ENCODE assay signal across 8 mouse cellular contexts in the genomic region with DNA sequence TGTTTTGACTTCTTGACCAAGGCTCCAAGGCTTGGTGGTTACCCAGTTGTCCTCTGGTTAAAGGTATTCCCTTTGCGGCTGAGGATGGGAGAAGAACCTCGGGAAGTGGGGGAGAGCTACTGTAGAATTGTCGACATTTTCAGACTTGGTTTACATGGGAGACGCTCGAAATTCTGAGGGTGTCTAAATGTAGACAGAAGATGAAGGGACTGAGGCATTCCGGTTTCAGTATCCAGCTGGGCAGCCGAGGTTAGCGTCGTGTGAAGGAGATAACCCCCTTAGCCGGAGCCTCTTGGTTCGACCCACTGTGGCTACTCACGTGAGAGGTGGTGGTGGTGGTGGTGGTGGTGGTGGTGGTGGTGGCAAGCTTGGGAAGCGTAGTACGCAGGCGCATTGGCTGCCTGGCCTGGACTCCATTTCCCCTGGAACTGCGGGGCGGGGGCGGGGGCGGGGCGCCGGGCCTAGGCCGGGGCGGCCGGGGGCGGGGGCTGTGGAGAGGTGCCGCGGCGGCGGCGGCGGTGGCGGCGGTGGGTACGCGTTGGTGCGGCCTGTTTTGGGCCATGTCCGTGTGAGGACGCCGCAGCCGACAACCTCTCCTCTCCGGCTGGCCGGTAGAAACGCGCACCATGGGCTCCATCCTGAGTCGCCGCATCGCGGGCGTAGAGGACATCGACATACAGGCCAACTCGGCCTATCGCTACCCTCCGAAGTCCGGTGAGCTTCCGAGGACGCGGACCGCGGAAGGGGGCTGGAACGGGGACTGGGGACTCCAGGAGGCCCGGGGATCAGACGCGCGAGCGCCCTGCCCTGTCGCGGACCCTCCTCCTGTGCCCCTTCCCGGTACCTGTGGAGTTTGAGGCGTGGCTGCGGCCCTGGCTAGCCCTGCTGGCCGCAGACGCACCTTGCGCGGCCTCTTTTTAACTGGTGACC. TPM values are rescaled to one million over a fixed set of nuclear protein-coding genes. Genes with fewer than 3 reads are reported as not detected.
DNase-seq lines count a peak whose midpoint lies in the region; ATAC-seq and TF ChIP-seq lines count a peak whose summit lies in the region.

TSS of gene Mgrn1 (plus strand) at position 490 of the 930 bp plus-strand sequence.

- peak within 1 kb of the TSS; percentile 94 for H3K9ac ChIP-seq in forebrain, postnatal 0 days
- H3K9ac ChIP-seq in lung, embryonic 15.5 days = peak within 1 kb of the TSS; percentile 87

- TF ChIP-seq POLR2A in cerebellum, adult 2 months (IDR thresholded peaks at IDR 0.05; ENCODE audit: borderline replicate concordance, insufficient read depth, low read length) = peak; percentile 34; the same call in 1 of the 2 replicates
- 0 out of 2 replicates have a peak, but pooled peaks have one; percentile 25 for TF ChIP-seq POLR2A in thymus, adult 2 months (IDR thresholded peaks at IDR 0.05; ENCODE audit: control insufficient read depth, extremely low read depth, insufficient read depth, low read length, poor library complexity)

- H3K4me1 ChIP-seq in cerebellum, adult 2 months (ENCODE audit: control insufficient read depth, insufficient read depth, low read length) = peaks cover 10% of the 10 kb centered on the region; the same call in 1 of the 2 replicates
- H3K4me1 ChIP-seq in forebrain, postnatal 0 days (ENCODE audit: insufficient read depth) = peaks cover 16% of the 10 kb centered on the region
- H3K4me1 ChIP-seq in lung, embryonic 15.5 days = peaks cover 51% of the 10 kb centered on the region
- peaks cover 16% of the 10 kb centered on the region for H3K4me1 ChIP-seq in thymus, adult 2 months (replicated peaks; ENCODE audit: control insufficient read depth, insufficient read depth, low read length)

- peak within 1 kb of the TSS; percentile 98 for H3K27ac ChIP-seq in cerebellum, adult 2 months (ENCODE audit: insufficient read depth, low read length)
- H3K27ac ChIP-seq in forebrain, postnatal 0 days (ENCODE audit: low read depth, low read length) = peak within 1 kb of the TSS; percentile 93
- peak within 1 kb of the TSS; percentile 99 for H3K27ac ChIP-seq in layer of hippocampus, adult 2 months
- H3K27ac ChIP-seq in lung, embryonic 15.5 days = peak within 1 kb of the TSS; percentile 79
- peak within 1 kb of the TSS; percentile 48; the same call in 1 of the 2 replicates for H3K27ac ChIP-seq in thymus, adult 2 months (ENCODE audit: control insufficient read depth, insufficient read depth, low read length)

- no peaks in the 10 kb centered on the region for H3K9me3 ChIP-seq in forebrain, postnatal 0 days (ENCODE audit: low read length)
- no peaks in the 10 kb centered on the region for H3K9me3 ChIP-seq in lung, embryonic 15.5 days

- H3K27me3 ChIP-seq in cerebellum, adult 2 months (ENCODE audit: control insufficient read depth, insufficient read depth, low read length) = no peaks in the 10 kb centered on the region
- H3K27me3 ChIP-seq in forebrain, postnatal 0 days (ENCODE audit: insufficient read depth, low read length) = no peaks in the 10 kb centered on the region
- no peaks in the 10 kb centered on the region for H3K27me3 ChIP-seq in lung, embryonic 15.5 days
- H3K27me3 ChIP-seq in thymus, adult 2 months (ENCODE audit: control insufficient read depth, insufficient read depth, low read length) = no peaks in the 10 kb centered on the region

- no peak for TF ChIP-seq CTCF in cerebellum, adult 2 months (IDR thresholded peaks at IDR 0.05; ENCODE audit: borderline replicate concordance, insufficient read depth, low read depth, low read length)
- TF ChIP-seq CTCF in forebrain, postnatal 0 days (IDR thresholded peaks at IDR 0.05; ENCODE audit: low read depth) = no peak; the same call in 1 of the 2 replicates
- no peak for TF ChIP-seq CTCF in layer of hippocampus, adult 2 months (conservative IDR thresholded peaks at IDR 0.05)
- no peak; the same call in 1 of the 2 replicates for TF ChIP-seq CTCF in thymus, adult 2 months (IDR thresholded peaks at IDR 0.05; ENCODE audit: borderline replicate concordance, control insufficient read depth, extremely low read depth, insufficient read depth, low read length, poor library complexity)

- H3K4me2 ChIP-seq in forebrain, postnatal 0 days (ENCODE audit: low read depth) = peak within 1 kb of the TSS; percentile 82
- H3K4me2 ChIP-seq in lung, embryonic 15.5 days = peak within 1 kb of the TSS; percentile 71

- peak; percentile 92 for ATAC-seq in forebrain, postnatal 0 days
- ATAC-seq in lung, embryonic 15.5 days (ENCODE audit: borderline replicate concordance, extremely low read depth, low FRiP score, low TSS enrichment) = peak; percentile 89

- WGBS in cerebellum, adult 2 months = under 1% methylated on average over 63 of the region's 74 CpGs
- WGBS in forebrain, postnatal 0 days = 1% methylated on average over 57 of the region's 74 CpGs
- WGBS in lung, embryonic 15.5 days = under 1% methylated on average over 66 of the region's 74 CpGs
- WGBS in thymus, adult 2 months = 1% methylated on average over 63 of the region's 74 CpGs

- intact Hi-C loops in heart, postnatal 36 days (cut with DNase I) = loop anchor here (5.0 kb wide), 1 partner anchor 161 kb away; the partner anchor contains the start of gene Glyr1

- no peaks in the 10 kb centered on the region for H3K36me3 ChIP-seq in forebrain, postnatal 0 days (ENCODE audit: insufficient read depth)
- H3K36me3 ChIP-seq in lung, embryonic 15.5 days = 0 out of 2 replicates have a peak, but pooled peaks cover 2% of the 10 kb centered on the region
- H3K36me3 ChIP-seq in thymus, adult 2 months (ENCODE audit: control insufficient read depth, insufficient read depth, low read length) = no peaks in the 10 kb centered on the region

- peak within 1 kb of the TSS; percentile 78 for H3K4me3 ChIP-seq in cerebellum, adult 2 months (replicated peaks; ENCODE audit: insufficient read depth, low read depth, low read length)
- H3K4me3 ChIP-seq in forebrain, postnatal 0 days (ENCODE audit: low read depth, low read length) = peak within 1 kb of the TSS; percentile 88
- peak within 1 kb of the TSS; percentile 80 for H3K4me3 ChIP-seq in layer of hippocampus, adult 2 months
- H3K4me3 ChIP-seq in lung, embryonic 15.5 days = peak within 1 kb of the TSS; percentile 73
- peak within 1 kb of the TSS; percentile 94 for H3K4me3 ChIP-seq in thymus, adult 2 months (ENCODE audit: control insufficient read depth, insufficient read depth, low read length)

- DNase-seq in Muller cell, postnatal 12 days (ENCODE audit: inconsistent ontology term) = peak; percentile 91
- peak; percentile 90 to 93 for DNase-seq in cerebellum, adult 2 months
- peak; percentile 94 for DNase-seq in forebrain, postnatal 0 days
- DNase-seq in heart, postnatal 36 days = peak; percentile 85 to 86
- peak; percentile 83 for DNase-seq in layer of hippocampus, adult 2 months (ENCODE audit: low spot score in 2 of 2)
- DNase-seq in ovary, adult 18-20 months (ENCODE audit: low spot score) = peak; percentile 83
- DNase-seq in thymus, adult 2 months = peak; percentile 73

RNA-seq across cellular contexts. Expression of gene Mgrn1, which starts in this region (rescaled TPM):
- polyA plus RNA-seq in cerebellum, adult 2 months (2012; rRNA removed) = 243 and 248 TPM in 2 replicates
- total RNA-seq in forebrain, postnatal 0 days (2014; rRNA removed) = 123 and 167 TPM in 2 replicates
- 96.1 and 109 TPM in 2 replicates for polyA plus RNA-seq in forebrain, postnatal 0 days (2015; fragmentation: Nextera tagmentation; extraction: Ambion mirVana)
- 100 to 1,000 TPM; 154 to 155 TPM for total RNA-seq in heart, postnatal 36 days (2021)
- total RNA-seq in layer of hippocampus, adult 2 months (2021) = 100 to 1,000 TPM; 211 to 212 TPM
- 88.1 and 93.0 TPM in 2 replicates for polyA plus RNA-seq in lung, embryonic 15.5 days (2015; fragmentation: Nextera tagmentation; extraction: Ambion mirVana)
- 89.2 and 98.3 TPM in 2 replicates for polyA plus RNA-seq in thymus, adult 2 months (2012; rRNA removed)

Comparison
In these comparisons a context has a peak if more than half of its experiments do, and no peak if none do; other contexts are left out.
1. Peak in every context shown above with its lines: DNase-seq, ATAC-seq, H3K4me3 ChIP-seq and H3K27ac ChIP-seq.
2. H3K27ac ChIP-seq: peak in every context shown above with its lines; median percentile 99 in layer of hippocampus, adult 2 months; 98 in cerebellum, adult 2 months; 93 in forebrain, postnatal 0 days; 79 in lung, embryonic 15.5 days; 48 in thymus, adult 2 months.